Mouse (Mus musculus): ENCODE data around the gene Fam111a.

DNA sequence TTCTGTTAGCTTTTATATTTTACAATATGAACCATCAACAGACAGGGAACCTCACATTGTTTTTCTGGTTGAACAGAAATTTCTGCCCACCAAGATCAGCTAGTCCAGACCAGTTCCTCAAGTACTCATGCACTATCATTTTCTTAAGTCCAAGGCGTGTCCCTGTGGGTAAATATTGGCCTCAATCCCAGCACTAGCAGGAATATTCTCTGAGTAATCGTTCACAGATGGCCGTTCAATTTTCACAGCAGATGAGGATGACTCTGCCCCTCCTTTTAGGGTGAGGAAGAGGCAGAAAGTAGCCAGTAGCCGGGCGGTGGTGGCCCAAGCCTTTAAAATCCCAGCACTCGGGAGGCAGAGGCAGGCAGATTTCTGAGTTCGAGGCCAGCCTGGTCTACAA, 29.6 kb downstream of the Fam111a start:
- TF ChIP-seq CTCF (IDR thresholded peaks at IDR 0.05; ENCODE audit: control insufficient read depth, insufficient read depth, insufficient read length) (no peak), MAX (IDR thresholded peaks at IDR 0.05) (peak; percentile 54), USF1 (IDR thresholded peaks at IDR 0.05; ENCODE audit: low read depth) (no peak), CEBPB (IDR thresholded peaks at IDR 0.05; ENCODE audit: low read depth) (no peak), MYOD1 (IDR thresholded peaks at IDR 0.05; ENCODE audit: control insufficient read depth, insufficient read length, low read depth) (no peak)

Measured in C2C12 (cell line).